Mouse (Mus musculus) lung, postnatal 0 days (tissue): ENCODE results near the gene Diexf. TPM values are rescaled to one million over a fixed set of nuclear protein-coding genes. Genes with fewer than 3 reads are reported as not detected.

ENCODE experiments used
- ATAC-seq: fragments of 200-750 bp; cut with Nextera tagmentation; 2 replicates; pipeline ENCODE4 v1.8.0; 2017; ENCODE audit warnings: moderate library complexity
- DNase-seq: peaks from one replicate; pipeline ENCODE4 v3.0.0-alpha.2; 2016; ENCODE audit warnings: low spot score
- H3K27ac ChIP-seq: fragments of 300-500 bp; sonication (generic); 2 replicates; pipeline ENCODE4 v1.5.1; 2014; ENCODE audit warnings: antibody characterized with exemption, mild to moderate bottlenecking, low read length, mixed read lengths
- H3K27me3 ChIP-seq: fragments of 300-500 bp; sonication (generic); replicated peaks from 2 replicates; pipeline ENCODE4 v1.6.1; 2014; ENCODE audit warnings: low read length, mixed read lengths; ENCODE audit not compliant: insufficient read depth
- H3K36me3 ChIP-seq: fragments of 300-500 bp; sonication (generic); 2 replicates; pipeline ENCODE4 v1.6.1; 2014; ENCODE audit warnings: low read length, mixed read lengths; ENCODE audit not compliant: insufficient read depth
- H3K4me1 ChIP-seq: fragments of 300-500 bp; sonication (generic); 2 replicates; pipeline ENCODE4 v1.6.1; 2014; ENCODE audit warnings: antibody characterized with exemption, low read depth, low read length, mixed read lengths; ENCODE audit not compliant: insufficient read depth
- H3K4me2 ChIP-seq: fragments of 300-500 bp; sonication (generic); replicated peaks from 2 replicates; pipeline ENCODE4 v1.6.1; 2014; ENCODE audit warnings: low read depth, mild to moderate bottlenecking, low read length, moderate library complexity, mixed read lengths
- H3K4me3 ChIP-seq: fragments of 300-500 bp; sonication (generic); 2 replicates; pipeline ENCODE4 v1.5.1; 2014; ENCODE audit warnings: low read depth, low read length
- H3K9ac ChIP-seq: fragments of 300-500 bp; sonication (generic); replicated peaks from 2 replicates; pipeline ENCODE4 v1.6.1; 2014; ENCODE audit warnings: low read depth, mild to moderate bottlenecking
- H3K9me3 ChIP-seq: fragments of 300-500 bp; sonication (generic); 2 replicates; pipeline ENCODE4 v1.6.1; 2016; ENCODE audit warnings: low read length, mixed read lengths
- CTCF ChIP-seq: IDR thresholded peaks from 2 replicates; pipeline ENCODE4 v1.5.1; 2016; ENCODE audit warnings: antibody characterized with exemption, mild to moderate bottlenecking
- EP300 ChIP-seq: IDR thresholded peaks from 2 replicates; pipeline ENCODE4 v1.6.1; 2016; ENCODE audit warnings: antibody characterized with exemption, mild to moderate bottlenecking, control low read depth
- WGBS: fragments of 180-500 bp; shearing (Covaris S2); extraction: QIAGEN DNeasy Blood & Tissue Kit; methylation state at CpG from one replicate; pipeline ENCODE4 v1.1.7; 2014; 5-methylcytosine and 5-hydroxymethylcytosine counted together
- polyA plus RNA-seq: library from polyadenylated mRNA; unstranded; fragments of >200 nt; fragmentation: Nextera tagmentation; extraction: Ambion mirVana; gene quantifications from 2 replicates; pipeline ENCODE4 v1.2.1, GENCODE M21; 2015

The Diexf gene
- polyA plus RNA-seq, 1 experiment from 2014 or later = 2.5 TPM

- no peak overlapping the region for H3K4me3 ChIP-seq
- no peak overlapping the region for H3K27ac ChIP-seq
- H3K27me3 ChIP-seq = no peaks in the 10 kb centered on the region
- DNase-seq = no peak
- no peaks in the 10 kb centered on the region; the same call in 1 of the 2 replicates for H3K4me1 ChIP-seq
- TF ChIP-seq CTCF (no peak), EP300 (no peak)
- 55% methylated on average over 6 of the region's 6 CpGs for WGBS
- no peak overlapping the region for H3K4me2 ChIP-seq
- no peak overlapping the region for H3K9ac ChIP-seq
- no peak for ATAC-seq
- H3K9me3 ChIP-seq = no peaks in the 10 kb centered on the region
- no peaks in the 10 kb centered on the region for H3K36me3 ChIP-seq
These were observed 1.4 kb upstream of the Diexf start for GRCm38 (mm10) chr1:193131311-193131948.

- WGBS = 68% methylated on average over 8 of the region's 8 CpGs
- no peak for DNase-seq
- H3K9me3 ChIP-seq = no peaks in the 10 kb centered on the region
- H3K4me1 ChIP-seq = no peaks in the 10 kb centered on the region; the same call in 1 of the 2 replicates
- no peaks in the 10 kb centered on the region for H3K36me3 ChIP-seq
- H3K4me3 ChIP-seq = no peak overlapping the region
- no peak for TF ChIP-seq CTCF
- no peak for TF ChIP-seq EP300
- ATAC-seq = no peak
- H3K27me3 ChIP-seq = no peaks in the 10 kb centered on the region
- H3K4me2 ChIP-seq = peak overlapping the region; percentile 89; the same call in 1 of the 2 replicates
- no peak overlapping the region for H3K27ac ChIP-seq
- H3K9ac ChIP-seq = no peak overlapping the region
These were observed 767 bp upstream of the Diexf start for GRCm38 (mm10) chr1:193130839-193131238.

- H3K4me2 ChIP-seq = peak overlapping the region; percentile 89
- no peaks in the 10 kb centered on the region for H3K36me3 ChIP-seq
- peak; percentile 9 for DNase-seq
- H3K4me1 ChIP-seq = no peaks in the 10 kb centered on the region; the same call in 1 of the 2 replicates
- TF ChIP-seq EP300 = no peak
- TF ChIP-seq CTCF = no peak
- H3K9ac ChIP-seq = no peak overlapping the region
- H3K9me3 ChIP-seq = no peaks in the 10 kb centered on the region
- H3K27me3 ChIP-seq = no peaks in the 10 kb centered on the region
- ATAC-seq = peak; percentile 29
- H3K4me3 ChIP-seq = peak overlapping the region; percentile 88
- no peak overlapping the region for H3K27ac ChIP-seq
- WGBS = 23% methylated on average over 11 of the region's 11 CpGs
These were observed 369 bp upstream of the Diexf start for GRCm38 (mm10) chr1:193130456-193130825.

DNA sequence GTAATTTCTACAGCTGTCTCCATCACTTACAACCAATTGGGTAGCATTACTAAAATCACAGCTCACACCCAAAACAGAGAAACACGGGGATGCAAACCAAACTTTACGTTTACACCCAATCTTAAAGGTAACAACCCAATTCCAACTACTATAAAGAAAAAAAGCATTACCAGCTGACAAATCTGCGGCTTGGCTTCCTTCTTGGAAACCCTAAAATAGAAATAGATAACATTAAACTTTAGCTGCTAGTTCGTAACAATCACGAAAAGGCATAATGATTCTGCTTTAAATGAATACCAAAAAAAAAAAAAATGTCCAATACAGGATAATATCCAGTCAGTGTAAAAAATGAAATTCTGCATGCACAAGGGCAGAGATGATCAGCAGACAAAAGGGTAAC, 751 bp downstream of the Diexf start:
- H3K27ac ChIP-seq = no peak overlapping the region

DNA sequence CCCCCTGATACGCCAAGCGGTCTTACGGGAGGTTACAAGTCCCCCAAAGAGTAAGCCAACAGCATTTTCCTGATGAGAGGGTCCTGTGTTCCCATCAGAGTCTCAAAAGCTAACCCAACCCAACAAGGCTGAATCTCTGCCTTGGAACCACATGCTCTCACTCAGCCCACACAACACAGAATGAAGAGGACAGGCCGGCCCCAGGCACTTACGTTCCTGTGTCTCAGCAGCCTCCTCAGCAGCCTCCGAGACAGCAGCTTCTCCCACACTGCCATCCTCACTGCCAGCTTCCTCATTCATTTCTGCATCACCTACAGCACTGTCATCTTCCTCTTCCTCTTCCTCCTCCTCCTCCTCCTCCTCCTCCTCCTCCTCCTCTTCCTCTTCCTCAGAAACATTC, 2.0 kb downstream of the Diexf start:
- H3K27ac ChIP-seq = no peak overlapping the region
- no peak for DNase-seq
- TF ChIP-seq EP300 (no peak), CTCF (no peak)
- H3K9me3 ChIP-seq = no peaks in the 10 kb centered on the region
- WGBS = 92% methylated on average over 6 of the region's 6 CpGs
- H3K4me1 ChIP-seq = no peaks in the 10 kb centered on the region; the same call in 1 of the 2 replicates
- no peak overlapping the region for H3K4me2 ChIP-seq
- no peak overlapping the region for H3K4me3 ChIP-seq
- no peak for ATAC-seq
- no peaks in the 10 kb centered on the region for H3K36me3 ChIP-seq
- no peaks in the 10 kb centered on the region for H3K27me3 ChIP-seq
- no peak overlapping the region for H3K9ac ChIP-seq

More for the DNA sequence above, 751 bp downstream of the Diexf start:
- Histone ChIP-seq H3K4me2 (peak overlapping the region; percentile 89), H3K27me3 (no peaks in the 10 kb centered on the region), H3K4me3 (peak overlapping the region; percentile 88), H3K36me3 (no peaks in the 10 kb centered on the region), H3K9ac (peak overlapping the region; percentile 68), H3K9me3 (no peaks in the 10 kb centered on the region), H3K4me1 (no peaks in the 10 kb centered on the region; the same call in 1 of the 2 replicates)
- DNase-seq (no peak), ATAC-seq (no peak)
- WGBS = 19% methylated on average over 5 of the region's 5 CpGs
- TF ChIP-seq EP300 = no peak
- TF ChIP-seq CTCF = no peak

DNA sequence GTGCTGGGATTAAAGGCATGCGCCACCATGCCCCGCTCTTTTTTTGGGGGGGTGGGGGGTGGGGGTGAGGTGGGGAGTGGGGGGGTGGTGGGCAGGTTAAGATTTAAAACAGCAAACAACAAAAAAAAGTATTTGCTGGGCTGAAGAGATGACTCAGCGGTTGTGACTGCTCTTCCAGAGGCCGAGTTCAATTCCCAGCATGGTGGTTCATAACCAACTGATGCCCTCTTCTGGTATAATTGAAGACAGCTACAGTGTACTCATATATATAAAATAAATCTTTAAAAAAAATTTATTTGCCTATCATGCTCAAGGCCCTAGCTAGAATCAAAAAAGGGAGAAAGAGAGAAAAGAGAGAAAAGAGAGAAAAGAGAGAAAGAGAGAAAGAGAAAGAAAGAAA, 4.2 kb downstream of the Diexf start:
- Histone ChIP-seq H3K27ac (no peak overlapping the region), H3K4me2 (no peak overlapping the region), H3K4me3 (no peak overlapping the region), H3K9ac (no peak overlapping the region), H3K4me1 (no peaks in the 10 kb centered on the region; the same call in 1 of the 2 replicates), H3K9me3 (no peaks in the 10 kb centered on the region), H3K36me3 (peaks cover 12% of the 10 kb centered on the region; the same call in 1 of the 2 replicates), H3K27me3 (no peaks in the 10 kb centered on the region)
- TF ChIP-seq CTCF (peak; percentile 24; the same call in 1 of the 2 replicates), EP300 (no peak)
- WGBS = 78% methylated on average over 4 of the region's 4 CpGs
- no peak for ATAC-seq
- DNase-seq = peak; percentile 57
